Mouse (Mus musculus) retina, postnatal 7 days (tissue): ENCODE data around the gene Vnn3.

Experiments used
- DNase-seq: peaks from one replicate; pipeline ENCODE4 v3.0.0-alpha.2; 2012; ENCODE audit warnings: low read depth, low spot score

Vnn3 gene

GRCm38 (mm10) chr10:23851228-23851912 is at the start of gene Vnn3:
Gene Vnn3 (plus strand): TSS chr10:23851462.
- no peak for DNase-seq

- DNase-seq: no peak
Measured at GRCm38 (mm10) chr10:23802911-23803310, 48.4 kb upstream of the Vnn3 start.

- no peak for DNase-seq
Measured at GRCm38 (mm10) chr10:23804665-23805064, 46.6 kb upstream of the Vnn3 start.

- DNase-seq: no peak
Measured at GRCm38 (mm10) chr10:23806201-23806600, 45.1 kb upstream of the Vnn3 start.

GRCm38 (mm10) chr10:23811635-23812437 is 39.4 kb upstream of the Vnn3 start:
- DNase-seq: no peak

- no peak for DNase-seq
Measured at GRCm38 (mm10) chr10:23812438-23812759, 38.9 kb upstream of the Vnn3 start.

GRCm38 (mm10) chr10:23812852-23813766 is 38.2 kb upstream of the Vnn3 start:
- DNase-seq: no peak

- DNase-seq: peak; percentile 51
Measured at GRCm38 (mm10) chr10:23815168-23815567, 36.1 kb upstream of the Vnn3 start.

GRCm38 (mm10) chr10:23816241-23816640 is 35.0 kb upstream of the Vnn3 start:
- no peak for DNase-seq

- no peak for DNase-seq
Measured at GRCm38 (mm10) chr10:23826516-23826915, 24.7 kb upstream of the Vnn3 start.

GRCm38 (mm10) chr10:23836003-23836964 is 15.0 kb upstream of the Vnn3 start:
- DNase-seq: no peak

GRCm38 (mm10) chr10:23837115-23837514 is 14.1 kb upstream of the Vnn3 start:
- DNase-seq: no peak

- DNase-seq: no peak
Measured at GRCm38 (mm10) chr10:23838910-23839309, 12.4 kb upstream of the Vnn3 start.

- DNase-seq: no peak
Measured at GRCm38 (mm10) chr10:23839368-23839767, 11.9 kb upstream of the Vnn3 start.

GRCm38 (mm10) chr10:23840496-23840895 is 10.8 kb upstream of the Vnn3 start:
- no peak for DNase-seq

GRCm38 (mm10) chr10:23852096-23852495 is 834 bp downstream of the Vnn3 start:
- DNase-seq: no peak

- no peak for DNase-seq
Measured at GRCm38 (mm10) chr10:23864362-23865312, 13.4 kb downstream of the Vnn3 start.

- no peak for DNase-seq
Measured at GRCm38 (mm10) chr10:23880695-23881094, 29.4 kb downstream of the Vnn3 start.

GRCm38 (mm10) chr10:23884910-23885309 is 33.6 kb downstream of the Vnn3 start:
- no peak for DNase-seq

- no peak for DNase-seq
Measured at GRCm38 (mm10) chr10:23886060-23886459, 34.8 kb downstream of the Vnn3 start.
